Mouse (Mus musculus) adrenal gland, adult 18-20 months (tissue): ENCODE measurements around the gene Arl5b. TPM values are rescaled to one million over a fixed set of nuclear protein-coding genes. Genes with fewer than 3 reads are reported as not detected.

Source experiments
- DNase-seq, 2 experiments: peaks; one replicate each; pipeline ENCODE4 v3.0.0; 2021 to 2022; ENCODE audit warnings: low spot score in 2 of 2
- long read RNA-seq, 2 experiments: library from polyadenylated mRNA; stranded (forward); transcript quantifications; one replicate each; pipeline ENCODE4 v2.0.0; 2021
- total RNA-seq, 2 experiments: library from RNA; stranded (reverse); gene quantifications; 1 replicate in 1 of 2; 2 replicates in 1 of 2; pipeline ENCODE4 v1.2.3; 2021

Gene Arl5b
- 10 to 100 TPM; 23.0 to 27.2 TPM for total RNA-seq
- long read RNA-seq, experiment 1, full-length matches to known transcripts, result 1 of 1 reads
- long read RNA-seq, experiment 1, partial matches to known transcripts, result 0 of 1 reads
- long read RNA-seq, experiment 1, other reads (novel, unspliced or antisense), result 0 of 1 reads
- long read RNA-seq, experiment 2, partial matches to known transcripts, result 0 of 2 reads
- long read RNA-seq, experiment 2, other reads (novel, unspliced or antisense), result 2 of 2 reads

GRCm38 (mm10) chr2:15049117-15049873, at the start of gene Arl5b:
Arl5b (plus strand) TSS chr2:15049395.
- DNase-seq, result peak; percentile 85 to 86

- DNase-seq, result no peak
Measured at GRCm38 (mm10) chr2:15007531-15007930, 41.7 kb upstream of the Arl5b start.

- no peak for DNase-seq
Measured at GRCm38 (mm10) chr2:15008072-15008471, 41.1 kb upstream of the Arl5b start.

- no peak for DNase-seq
Measured at GRCm38 (mm10) chr2:15026817-15027216, 22.4 kb upstream of the Arl5b start.

- DNase-seq, result no peak
Measured at GRCm38 (mm10) chr2:15027816-15028215, 21.4 kb upstream of the Arl5b start.

- DNase-seq, result no peak
Measured at GRCm38 (mm10) chr2:15038705-15039104, 10.5 kb upstream of the Arl5b start.

GRCm38 (mm10) chr2:15040326-15040725, 8.9 kb upstream of the Arl5b start:
- DNase-seq, result no peak

GRCm38 (mm10) chr2:15054496-15054895, 5.3 kb downstream of the Arl5b start:
- no peak for DNase-seq

GRCm38 (mm10) chr2:15054945-15055637, 5.9 kb downstream of the Arl5b start, which contains the start of gene Nsun6:
Nsun6 (minus strand) TSS chr2:15055069.
- peak; percentile 96 to 97 for DNase-seq

- DNase-seq, result no peak
Measured at GRCm38 (mm10) chr2:15055741-15056151, 6.6 kb downstream of the Arl5b start.

GRCm38 (mm10) chr2:15058227-15058626, 9.0 kb downstream of the Arl5b start:
- no peak for DNase-seq

GRCm38 (mm10) chr2:15060856-15061255, 11.7 kb downstream of the Arl5b start:
- DNase-seq, result no peak

GRCm38 (mm10) chr2:15063815-15064214, 14.6 kb downstream of the Arl5b start:
- DNase-seq, result no peak

- DNase-seq, result no peak
Measured at GRCm38 (mm10) chr2:15064380-15065269, 15.4 kb downstream of the Arl5b start.

- DNase-seq, result no peak
Measured at GRCm38 (mm10) chr2:15065447-15065846, 16.3 kb downstream of the Arl5b start.

- no peak for DNase-seq
Measured at GRCm38 (mm10) chr2:15067091-15067490, 17.9 kb downstream of the Arl5b start.

- no peak for DNase-seq
Measured at GRCm38 (mm10) chr2:15083702-15084101, 34.5 kb downstream of the Arl5b start.

GRCm38 (mm10) chr2:15087308-15087707, 38.1 kb downstream of the Arl5b start:
- DNase-seq, result no peak

GRCm38 (mm10) chr2:15096514-15097090, 47.4 kb downstream of the Arl5b start:
- DNase-seq, result no peak

- no peak for DNase-seq
Measured at GRCm38 (mm10) chr2:15104386-15104785, 55.2 kb downstream of the Arl5b start.

- DNase-seq, result no peak
Measured at GRCm38 (mm10) chr2:15111290-15111689, 62.1 kb downstream of the Arl5b start.
